Mouse (Mus musculus) testis, adult 2 months (tissue): Measurements from ENCODE around the gene Nrgn. TPM values are rescaled to one million over a fixed set of nuclear protein-coding genes. Genes with fewer than 3 reads are reported as not detected.

Source experiments
- H3K27ac ChIP-seq: fragments of 200-500 bp; 2 replicates; pipeline ENCODE4 v1.5.1; 2012; ENCODE audit warnings: low read depth, low read length; ENCODE audit not compliant: control insufficient read depth, insufficient read depth
- H3K27me3 ChIP-seq: fragments of 200-500 bp; 2 replicates; pipeline ENCODE4 v1.6.1; 2012; ENCODE audit warnings: mild to moderate bottlenecking, low read length, moderate library complexity; ENCODE audit not compliant: control insufficient read depth, insufficient read depth
- H3K36me3 ChIP-seq: fragments of 200-500 bp; 2 replicates; pipeline ENCODE4 v1.6.1; 2012; ENCODE audit warnings: mild to moderate bottlenecking, low read length; ENCODE audit not compliant: control insufficient read depth, insufficient read depth
- H3K4me1 ChIP-seq: fragments of 200-500 bp; 2 replicates; pipeline ENCODE4 v1.6.1; 2012; ENCODE audit warnings: low read length; ENCODE audit not compliant: control insufficient read depth, insufficient read depth
- H3K4me3 ChIP-seq: fragments of 200-500 bp; 2 replicates; pipeline ENCODE4 v1.5.1; 2012; ENCODE audit warnings: low read depth, mild to moderate bottlenecking, low read length, moderate library complexity, mixed read lengths; ENCODE audit not compliant: control insufficient read depth
- CTCF ChIP-seq: fragments of 200-500 bp; IDR thresholded peaks from 2 replicates; pipeline ENCODE4 v1.5.1; 2012; ENCODE audit warnings: low read depth, mild to moderate bottlenecking, inconsistent platforms, low read length, moderate library complexity; ENCODE audit not compliant: control insufficient read depth, insufficient read depth, insufficient replicate concordance
- POLR2A ChIP-seq: fragments of 200-500 bp; IDR thresholded peaks from 2 replicates; pipeline ENCODE4 v1.6.1; 2012; ENCODE audit warnings: low read depth, mild to moderate bottlenecking, inconsistent platforms, low read length, moderate library complexity; ENCODE audit not compliant: control insufficient read depth
- polyA plus RNA-seq: library from polyadenylated mRNA; depleted of rRNA; stranded (reverse); fragments of >200 nt; gene quantifications from 2 replicates; pipeline ENCODE4 v1.2.3, GENCODE M21; 2012

The Nrgn gene
- polyA plus RNA-seq, 1 experiment = 25.1 TPM

DNA sequence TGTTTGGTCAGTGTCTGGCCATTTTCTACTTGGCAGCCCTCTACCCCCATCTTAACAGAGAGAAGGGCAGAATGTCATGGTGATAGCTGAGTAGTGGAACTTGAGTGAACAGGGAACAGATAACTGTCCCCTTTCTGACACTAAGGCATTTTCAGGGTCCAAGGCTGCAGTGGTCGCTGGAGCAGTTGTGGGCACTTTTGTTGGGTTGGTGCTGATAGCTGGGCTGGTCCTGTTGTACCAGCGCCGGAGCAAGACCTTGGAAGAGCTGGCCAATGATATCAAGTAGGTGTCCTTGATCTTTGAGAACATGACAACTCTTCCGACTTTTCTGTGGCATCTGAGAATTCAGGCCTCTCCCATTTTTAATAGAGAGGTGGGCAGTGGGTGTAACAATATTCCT is 15.9 kb downstream of the Nrgn start:
- Histone ChIP-seq H3K4me3 (no peak overlapping the region), H3K36me3 (no peaks in the 10 kb centered on the region), H3K27ac (no peak overlapping the region), H3K4me1 (peaks cover 6% of the 10 kb centered on the region; the same call in 1 of the 2 replicates), H3K27me3 (no peaks in the 10 kb centered on the region)
- no peak for TF ChIP-seq POLR2A
- TF ChIP-seq CTCF = no peak

DNA sequence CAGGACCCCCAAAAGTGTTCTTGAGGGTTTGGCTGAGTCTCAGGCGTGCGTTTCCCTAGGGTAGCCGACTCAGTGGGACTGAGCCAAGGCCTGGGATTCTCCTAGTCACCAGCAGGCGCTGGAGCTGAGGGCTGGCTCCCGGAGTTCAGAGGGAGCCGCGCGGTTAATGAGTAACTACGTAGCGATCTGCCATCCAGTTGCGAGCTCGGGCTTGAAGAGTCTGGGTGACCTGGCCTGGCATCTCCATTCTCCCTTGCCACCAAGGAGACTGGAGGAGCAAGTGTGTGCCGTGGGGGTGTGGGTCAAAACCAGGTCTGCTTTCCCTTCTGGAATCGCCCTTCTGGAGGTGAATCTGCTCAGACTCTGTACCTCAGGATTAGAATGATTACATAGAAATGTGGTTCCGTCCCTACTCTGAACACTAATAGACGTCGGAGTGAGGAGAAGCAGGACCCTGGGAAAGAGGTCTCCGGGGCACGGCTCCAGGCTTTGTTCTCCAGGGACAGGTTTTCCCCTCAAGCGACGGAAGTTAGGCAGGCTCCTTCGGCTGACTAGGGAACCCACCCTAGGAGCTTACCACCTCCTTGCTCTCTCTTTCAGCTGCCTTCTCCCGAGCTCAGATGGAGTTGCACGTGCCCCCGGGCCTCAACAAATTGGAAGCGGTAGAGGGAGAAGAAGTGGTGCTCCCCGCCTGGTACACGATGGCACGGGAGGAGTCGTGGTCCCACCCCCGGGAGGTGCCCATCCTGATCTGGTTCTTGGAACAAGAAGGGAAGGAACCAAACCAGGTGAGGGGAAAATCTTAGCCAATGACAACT is 21.6 kb downstream of the Nrgn start:
- peaks cover 17% of the 10 kb centered on the region for H3K4me1 ChIP-seq
- H3K27me3 ChIP-seq = no peaks in the 10 kb centered on the region; the same call in none of the 2 replicates
- no peaks in the 10 kb centered on the region for H3K36me3 ChIP-seq
- no peak for TF ChIP-seq POLR2A
- 0 out of 2 replicates have a peak, but pooled peaks have one; percentile 15 for TF ChIP-seq CTCF
- H3K27ac ChIP-seq = peak overlapping the region; percentile 38; the same call in 1 of the 2 replicates
- H3K4me3 ChIP-seq = peak overlapping the region; percentile 53

DNA sequence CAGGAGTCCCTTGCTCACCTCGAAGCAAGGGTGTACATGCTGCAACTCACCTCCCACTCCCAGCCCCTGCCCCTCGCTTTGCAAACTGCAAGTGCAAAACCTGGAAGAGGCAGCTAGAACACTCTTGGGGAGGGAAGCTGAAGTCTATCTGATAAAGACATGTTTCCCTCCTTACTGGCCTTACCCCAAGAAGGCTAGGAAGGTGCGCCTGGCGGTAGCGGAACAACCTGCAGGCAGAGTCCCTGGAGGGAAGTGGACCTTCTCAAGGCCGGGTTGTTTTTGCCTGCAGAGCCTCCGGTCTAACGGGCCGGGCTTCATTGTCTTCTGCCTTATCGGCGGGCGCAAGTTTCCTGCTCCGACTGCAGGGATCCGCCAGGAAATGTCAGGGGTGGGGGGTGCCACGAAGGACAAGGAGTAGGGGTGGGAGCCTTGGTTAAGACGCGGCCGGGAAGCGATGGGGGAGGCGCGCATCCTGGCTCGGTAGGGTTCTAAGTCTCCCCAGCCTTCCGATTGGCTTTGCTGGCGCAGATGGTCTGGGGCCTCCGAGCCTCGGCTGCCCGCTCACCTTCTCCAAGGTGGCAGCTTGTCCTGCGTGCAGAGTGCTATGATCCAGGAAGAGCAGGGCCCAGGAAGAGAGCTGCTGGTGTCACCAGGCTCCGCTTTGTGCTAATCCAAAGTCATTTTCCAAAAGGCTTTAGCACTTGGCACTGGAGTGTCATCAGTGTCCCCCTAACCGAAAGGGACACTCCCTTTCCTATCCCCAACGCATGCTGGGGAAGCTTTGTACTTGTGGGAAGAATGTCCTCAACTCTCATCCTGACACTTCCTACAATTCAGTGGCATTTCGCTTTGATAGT is 22.4 kb downstream of the Nrgn start:
- no peak for TF ChIP-seq CTCF
- TF ChIP-seq POLR2A = no peak
- H3K4me1 ChIP-seq = peaks cover 17% of the 10 kb centered on the region
- peak overlapping the region; percentile 28 for H3K4me3 ChIP-seq
- H3K27ac ChIP-seq = peak overlapping the region; percentile 26; the same call in 1 of the 2 replicates
- H3K27me3 ChIP-seq = no peaks in the 10 kb centered on the region; the same call in none of the 2 replicates
- no peaks in the 10 kb centered on the region for H3K36me3 ChIP-seq

DNA sequence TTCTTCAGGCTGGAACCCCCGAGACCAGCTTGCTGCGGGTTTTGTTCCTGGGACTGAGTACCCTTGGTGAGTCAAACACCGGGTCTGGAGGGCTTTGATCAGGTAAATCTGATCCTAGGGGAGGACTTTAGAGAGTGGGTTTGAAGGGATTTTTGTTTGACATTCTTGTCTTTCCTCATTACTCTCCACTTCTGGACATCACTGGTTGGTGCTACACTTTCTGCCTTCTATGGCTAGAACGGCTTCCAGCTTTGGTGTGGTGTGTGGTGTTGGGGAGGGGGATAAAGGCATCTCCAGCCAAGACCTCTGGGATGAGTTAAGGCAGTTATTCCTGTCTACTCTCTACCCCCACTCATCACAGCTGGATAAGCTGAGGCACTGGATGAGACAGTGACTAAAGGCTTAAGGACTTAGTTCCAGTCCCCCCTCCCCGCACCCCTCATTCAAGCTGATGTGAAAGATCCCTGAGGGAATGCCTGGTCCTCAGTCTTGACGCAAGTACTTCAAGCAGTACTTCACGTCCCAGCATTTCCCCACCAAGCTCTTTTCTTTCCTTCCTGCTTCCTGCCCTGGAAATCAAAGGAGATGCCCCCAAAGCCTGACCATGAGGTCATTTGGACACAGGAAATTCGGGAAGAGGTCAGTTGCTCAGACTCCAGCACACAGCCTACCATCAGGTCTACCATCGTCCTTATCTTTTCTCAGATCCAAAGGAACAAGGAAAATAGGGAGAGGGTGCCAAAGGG is 24.3 kb downstream of the Nrgn start:
- Histone ChIP-seq H3K36me3 (no peaks in the 10 kb centered on the region), H3K27ac (no peak overlapping the region), H3K27me3 (no peaks in the 10 kb centered on the region; the same call in none of the 2 replicates), H3K4me3 (peak overlapping the region; percentile 2), H3K4me1 (peaks cover 17% of the 10 kb centered on the region)
- TF ChIP-seq CTCF (no peak), POLR2A (no peak)

DNA sequence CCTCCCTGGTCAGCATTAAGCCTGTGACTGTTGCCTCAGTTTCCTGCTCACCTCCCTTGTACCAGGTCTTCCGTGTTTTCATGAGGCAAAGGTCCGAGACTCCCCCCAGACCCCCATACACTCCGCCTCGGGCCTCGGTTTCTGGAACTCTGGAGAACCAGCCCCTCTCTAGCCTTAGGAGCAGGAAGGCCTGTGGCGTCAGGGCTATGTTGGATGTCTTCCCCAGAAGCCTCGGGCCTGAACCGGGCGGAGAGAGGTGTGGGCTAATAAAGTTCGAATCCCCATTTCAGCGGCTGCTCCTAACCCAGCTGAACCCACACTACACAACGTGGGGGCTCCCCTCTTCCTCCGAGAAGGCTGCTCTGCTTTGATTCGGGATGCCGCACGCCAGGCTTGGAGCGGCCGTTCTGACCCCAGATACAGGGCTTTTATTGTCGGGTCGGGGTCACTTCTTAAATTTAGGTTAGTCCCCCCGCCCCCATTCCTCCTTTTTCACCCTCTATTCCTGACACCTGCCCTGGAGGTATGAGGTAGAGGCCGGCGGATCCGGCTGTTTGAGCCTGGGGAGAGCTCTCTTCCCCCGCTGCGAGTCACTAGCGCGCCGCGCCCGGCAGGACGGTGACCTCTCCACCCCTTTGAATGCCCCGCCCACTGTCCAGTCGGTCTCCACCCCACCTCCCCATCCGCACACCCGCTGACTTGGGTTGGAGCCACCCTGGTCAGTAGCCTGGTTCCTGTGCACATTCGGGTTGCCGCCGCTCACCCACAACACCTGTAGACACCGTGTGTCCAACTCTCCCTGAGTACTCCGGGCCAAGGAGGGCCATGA is 25.1 kb downstream of the Nrgn start, which contains the start of gene Esam:
Esam (plus strand) TSS at position 683 of the 829 bp plus-strand sequence.
- Histone ChIP-seq H3K27ac (no peak within 1 kb of the TSS), H3K4me3 (peak within 1 kb of the TSS; percentile 16), H3K27me3 (no peaks in the 10 kb centered on the region; the same call in none of the 2 replicates), H3K4me1 (peaks cover 17% of the 10 kb centered on the region), H3K36me3 (no peaks in the 10 kb centered on the region)
- no peak for TF ChIP-seq POLR2A
- TF ChIP-seq CTCF = no peak

DNA sequence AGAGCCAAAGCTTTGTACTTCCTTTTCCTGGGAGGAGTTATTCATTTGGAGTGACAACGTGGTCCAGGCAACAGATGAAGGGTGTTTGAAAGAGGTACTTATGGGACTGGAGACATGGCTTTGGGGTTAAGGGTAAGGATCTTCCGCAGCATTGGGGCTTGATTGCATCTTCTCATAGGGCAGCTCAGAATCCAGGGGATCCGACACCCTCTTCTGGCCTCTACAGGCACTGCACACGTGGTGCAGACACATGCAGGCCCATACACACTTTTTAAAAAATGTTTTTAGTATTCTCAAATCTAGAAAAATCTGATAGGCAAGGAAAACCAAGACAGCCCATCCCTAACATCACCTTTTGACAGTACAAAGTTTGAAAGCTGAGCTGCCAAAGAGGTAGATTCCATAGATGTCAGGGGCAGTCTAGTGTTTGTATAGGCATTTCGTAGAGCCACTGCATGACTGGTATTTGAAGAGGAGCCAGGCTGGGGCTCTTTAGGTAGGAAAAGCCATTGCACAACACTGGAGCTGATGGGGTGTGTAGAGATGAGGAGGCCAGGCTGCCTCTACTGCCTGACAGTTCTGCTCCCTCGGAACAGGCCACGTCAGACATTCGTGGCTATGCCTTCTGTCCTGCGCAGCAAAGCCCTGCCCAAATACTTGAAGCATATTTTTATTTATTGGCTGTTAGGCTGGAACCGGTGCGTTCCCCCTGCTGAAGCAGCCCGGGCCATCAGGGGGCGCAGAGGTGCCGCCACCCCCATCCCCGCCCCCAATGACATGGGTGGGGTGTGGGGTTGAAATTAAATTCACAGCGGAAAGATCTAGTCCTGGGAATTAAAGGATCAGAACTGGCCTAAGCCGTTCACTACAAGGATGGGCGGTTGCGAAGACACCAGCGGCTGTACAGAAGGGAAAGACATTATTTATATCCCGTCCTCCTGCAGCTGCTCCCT is 26.0 kb downstream of the Nrgn start:
- Histone ChIP-seq H3K27ac (no peak overlapping the region), H3K4me1 (peaks cover 17% of the 10 kb centered on the region), H3K27me3 (no peaks in the 10 kb centered on the region; the same call in none of the 2 replicates), H3K36me3 (no peaks in the 10 kb centered on the region), H3K4me3 (no peak overlapping the region)
- TF ChIP-seq POLR2A (no peak), CTCF (no peak)
